Mouse (Mus musculus): Measurements from ENCODE around the gene Ttc38. TPM values are rescaled to one million over a fixed set of nuclear protein-coding genes. Genes with fewer than 3 reads are reported as not detected.
A peak's percentile ranks its signal among the peaks of the same experiment; 100 is the strongest.

Gene Ttc38
- total and polyA plus RNA-seq, 3 experiments: 2.1 to 4.2 TPM; not detected in 1

DNA sequence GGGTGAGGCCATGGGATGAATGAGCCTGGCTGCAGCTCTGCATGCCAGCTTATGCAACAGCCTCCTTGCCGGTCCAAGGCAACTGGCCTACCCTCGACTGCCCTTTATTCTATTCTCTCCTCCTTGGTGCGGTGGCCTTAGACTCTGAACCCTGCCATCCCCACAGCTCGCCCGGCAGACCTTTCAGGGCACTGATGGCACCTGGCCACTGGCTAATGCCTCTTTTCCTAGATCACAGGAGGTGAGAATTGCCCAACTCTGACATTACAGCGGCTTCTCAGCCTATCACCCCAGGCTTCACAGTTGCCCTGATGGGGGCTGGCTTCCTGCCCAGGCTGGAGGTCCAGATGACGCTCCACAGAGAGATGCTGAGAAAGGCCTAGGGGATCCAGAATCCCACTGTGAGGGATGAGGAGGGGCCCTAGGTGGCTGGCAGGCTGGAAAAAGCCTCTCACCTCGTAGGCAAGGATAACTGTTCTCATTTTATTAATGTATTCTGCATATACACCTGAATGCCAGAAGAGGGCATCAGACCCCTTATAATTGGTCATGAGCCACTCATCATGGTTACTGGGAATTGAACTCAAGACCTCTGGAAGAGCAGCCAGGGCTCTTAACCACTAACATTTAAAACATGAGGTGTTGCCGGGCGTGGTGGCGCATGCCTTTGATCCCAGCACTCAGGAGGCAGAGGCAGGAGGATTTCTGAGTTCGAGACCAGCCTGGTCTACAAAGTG, 19.7 kb downstream of the Ttc38 start:
- no peaks in the 10 kb centered on the region for H3K36me3 ChIP-seq (ENCODE audit: control insufficient read depth in 1 of 2, insufficient read depth in 2 of 2, low read length in 2 of 2)
- no peaks in the 10 kb centered on the region for H3K79me2 ChIP-seq (ENCODE audit: control insufficient read depth, insufficient read depth, low read length, poor library complexity)
- no peaks in the 10 kb centered on the region for H3K27me3 ChIP-seq (ENCODE audit: control insufficient read depth in 1 of 2, insufficient read depth in 2 of 2, low read length in 2 of 2)
- H3K9ac ChIP-seq (ENCODE audit: control insufficient read depth, low read depth, low read length, poor library complexity, severe bottlenecking): no peak overlapping the region
- H3K4me3 ChIP-seq (ENCODE audit: control insufficient read depth in 1 of 2, insufficient read depth in 1 of 2, low read depth in 2 of 2, low read length in 2 of 2): no peak overlapping the region
- peak; percentile 38 for DNase-seq (ENCODE audit: low read depth, low spot score)
- TF ChIP-seq CTCF (IDR thresholded peaks at IDR 0.05 in 2 of 3, conservative IDR thresholded peaks at IDR 0.05 in 1 of 3; ENCODE audit: control insufficient read depth in 1 of 3, insufficient read depth in 1 of 3, low read depth in 2 of 3, low read length in 3 of 3, poor library complexity in 1 of 3, severe bottlenecking in 1 of 3) (peak in 2 of 3 experiments; percentile 41 to 57; a peak in 3 of 6 replicates), ZKSCAN1 (IDR thresholded peaks at IDR 0.05; ENCODE audit: low read depth, low read length) (no peak), RAD21 (IDR thresholded peaks at IDR 0.05; ENCODE audit: low read depth, low read length) (peak; percentile 57), ZC3H11A (IDR thresholded peaks at IDR 0.05; ENCODE audit: low read depth, low read length) (peak; percentile 37), SMC3 (IDR thresholded peaks at IDR 0.05; ENCODE audit: low read depth, low read length) (peak; percentile 38), ELF1 (IDR thresholded peaks at IDR 0.05; ENCODE audit: low read depth, low read length) (no peak)
- no peaks in the 10 kb centered on the region for H3K4me1 ChIP-seq (ENCODE audit: control insufficient read depth in 1 of 2, insufficient read depth in 2 of 2, low read length in 2 of 2)
- H3K27ac ChIP-seq (ENCODE audit: control insufficient read depth, low read depth, low read length): no peak overlapping the region
- no peaks in the 10 kb centered on the region for H3K9me3 ChIP-seq (replicated peaks; ENCODE audit: insufficient read depth, low read length)

DNA sequence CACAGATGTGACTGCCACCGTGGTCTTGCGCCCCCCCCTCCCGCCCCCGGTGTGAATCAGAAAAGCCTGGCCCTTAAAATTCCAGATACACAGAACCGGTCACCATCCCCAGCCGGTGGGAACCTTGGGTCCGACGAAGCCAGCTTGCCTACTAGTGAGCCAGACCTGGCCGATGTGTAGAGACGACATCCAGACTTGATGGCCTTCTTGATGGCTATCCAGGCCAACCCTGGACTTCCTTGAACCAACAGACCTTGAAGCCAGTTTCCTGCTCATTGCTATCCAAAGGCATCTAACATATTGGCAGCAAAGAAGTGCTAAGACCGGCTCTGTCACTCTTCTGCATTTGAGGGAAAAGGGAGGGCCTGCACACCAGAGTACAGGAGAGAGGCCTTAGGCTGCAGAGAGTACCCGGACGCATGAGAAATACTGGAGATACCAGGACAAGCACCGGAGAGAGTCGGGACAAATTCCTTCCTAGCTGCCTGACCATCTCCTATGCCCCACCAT, 26.9 kb downstream of the Ttc38 start:
- peaks cover 0 to 7% of the 10 kb centered on the region in 2 experiments; a peak in 1 of 4 replicates for H3K4me1 ChIP-seq (ENCODE audit: control insufficient read depth in 1 of 2, insufficient read depth in 2 of 2, low read length in 2 of 2)
- no peak for TF ChIP-seq MYC (IDR thresholded peaks at IDR 0.05; ENCODE audit: low read depth, low read length)
- TF ChIP-seq TCF12 (IDR thresholded peaks at IDR 0.05; ENCODE audit: low read depth, low read length): no peak
- no peak for TF ChIP-seq CTCF (IDR thresholded peaks at IDR 0.05 in 2 of 3, conservative IDR thresholded peaks at IDR 0.05 in 1 of 3; ENCODE audit: control insufficient read depth in 1 of 3, insufficient read depth in 1 of 3, low read depth in 2 of 3, low read length in 3 of 3, poor library complexity in 1 of 3, severe bottlenecking in 1 of 3)
- no peak for TF ChIP-seq TBP (IDR thresholded peaks at IDR 0.05; ENCODE audit: low read depth, low read length)
- TF ChIP-seq JUND (IDR thresholded peaks at IDR 0.05; ENCODE audit: low read depth, low read length): no peak
- TF ChIP-seq CHD2 (IDR thresholded peaks at IDR 0.05; ENCODE audit: low read length): no peak
- H3K79me2 ChIP-seq (ENCODE audit: control insufficient read depth, insufficient read depth, low read length, poor library complexity): peaks cover 18% of the 10 kb centered on the region
- no peaks in the 10 kb centered on the region for H3K9me3 ChIP-seq (replicated peaks; ENCODE audit: insufficient read depth, low read length)
- H3K27ac ChIP-seq (ENCODE audit: control insufficient read depth, low read depth, low read length): no peak overlapping the region
- H3K27me3 ChIP-seq (ENCODE audit: control insufficient read depth in 1 of 2, insufficient read depth in 2 of 2, low read length in 2 of 2): no peaks in the 10 kb centered on the region
- peak overlapping the region; percentile 73 to 85 for H3K4me3 ChIP-seq (ENCODE audit: control insufficient read depth in 1 of 2, insufficient read depth in 1 of 2, low read depth in 2 of 2, low read length in 2 of 2)
- H3K9ac ChIP-seq (ENCODE audit: control insufficient read depth, low read depth, low read length, poor library complexity, severe bottlenecking): peak overlapping the region; percentile 79
- no peak for DNase-seq (ENCODE audit: low read depth, low spot score)
- peaks cover 3 to 8% of the 10 kb centered on the region in 2 experiments; a peak in 3 of 4 replicates for H3K36me3 ChIP-seq (ENCODE audit: control insufficient read depth in 1 of 2, insufficient read depth in 2 of 2, low read length in 2 of 2)

DNA sequence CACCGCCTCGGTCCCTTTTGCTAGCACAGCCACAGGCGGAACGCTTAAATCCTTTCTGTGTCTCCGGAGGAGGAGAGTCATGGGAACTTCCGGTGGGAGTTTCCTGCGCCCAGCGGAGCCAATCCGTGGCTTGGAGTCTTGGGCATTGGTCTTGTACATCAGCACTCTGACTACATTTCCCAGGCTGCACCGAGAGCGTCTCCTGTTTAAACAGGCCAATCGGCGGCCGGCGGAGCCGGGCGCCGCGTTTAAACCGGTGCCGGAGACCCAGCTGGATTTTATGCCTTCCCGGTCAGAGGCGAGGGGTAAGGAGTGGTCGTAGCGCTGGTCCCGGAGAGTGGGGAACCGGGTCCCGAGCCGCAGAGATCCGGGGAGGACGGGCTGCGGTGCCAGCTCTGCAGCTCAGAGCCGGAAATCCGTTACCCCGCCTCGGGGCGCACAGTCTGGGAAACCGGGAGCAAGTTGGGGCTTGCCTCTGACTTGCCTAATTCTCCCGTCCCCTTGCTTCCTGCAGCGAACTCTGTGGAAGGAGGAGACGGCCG, 27.5 kb downstream of the Ttc38 start, which contains the start of gene Gtse1:
Gene Gtse1 (plus strand): TSS at position 256 of the 542 bp plus-strand sequence.
- Histone ChIP-seq H3K9me3 (replicated peaks; ENCODE audit: insufficient read depth, low read length) (no peaks in the 10 kb centered on the region), H3K36me3 (ENCODE audit: control insufficient read depth in 1 of 2, insufficient read depth in 2 of 2, low read length in 2 of 2) (peaks cover 3 to 8% of the 10 kb centered on the region in 2 experiments; a peak in 3 of 4 replicates), H3K27ac (ENCODE audit: control insufficient read depth, low read depth, low read length) (peak within 1 kb of the TSS; percentile 65), H3K9ac (ENCODE audit: control insufficient read depth, low read depth, low read length, poor library complexity, severe bottlenecking) (peak within 1 kb of the TSS; percentile 97), H3K27me3 (ENCODE audit: control insufficient read depth in 1 of 2, insufficient read depth in 2 of 2, low read length in 2 of 2) (no peaks in the 10 kb centered on the region), H3K4me1 (ENCODE audit: control insufficient read depth in 1 of 2, insufficient read depth in 2 of 2, low read length in 2 of 2) (peaks cover 0 to 7% of the 10 kb centered on the region in 2 experiments; a peak in 1 of 4 replicates), H3K79me2 (ENCODE audit: control insufficient read depth, insufficient read depth, low read length, poor library complexity) (peaks cover 18% of the 10 kb centered on the region), H3K4me3 (ENCODE audit: control insufficient read depth in 1 of 2, insufficient read depth in 1 of 2, low read depth in 2 of 2, low read length in 2 of 2) (peak within 1 kb of the TSS; percentile 73 to 99)
- DNase-seq (ENCODE audit: low read depth, low spot score): peak; percentile 98
- peak; percentile 72 for TF ChIP-seq CHD2 (IDR thresholded peaks at IDR 0.05; ENCODE audit: low read length)
- peak; percentile 93 for TF ChIP-seq TBP (IDR thresholded peaks at IDR 0.05; ENCODE audit: low read depth, low read length)
- no peak for TF ChIP-seq BHLHE40 (IDR thresholded peaks at IDR 0.05; ENCODE audit: borderline replicate concordance, low read depth, low read length)
- peak; percentile 99 for TF ChIP-seq HCFC1 (IDR thresholded peaks at IDR 0.05; ENCODE audit: low read depth, low read length)
- peak; percentile 64; the same call in 1 of the 2 replicates for TF ChIP-seq TCF12 (IDR thresholded peaks at IDR 0.05; ENCODE audit: low read depth, low read length)
- no peak for TF ChIP-seq ZC3H11A (IDR thresholded peaks at IDR 0.05; ENCODE audit: low read depth, low read length)
- TF ChIP-seq MAZ (IDR thresholded peaks at IDR 0.05; ENCODE audit: low read depth, low read length): 0 out of 2 replicates have a peak, but pooled peaks have one; percentile 55
- no peak for TF ChIP-seq GABPA (IDR thresholded peaks at IDR 0.05; ENCODE audit: low read depth, low read length)
- peak; percentile 82 for TF ChIP-seq MYC (IDR thresholded peaks at IDR 0.05; ENCODE audit: low read depth, low read length)
- peak; percentile 87 for TF ChIP-seq NELFE (IDR thresholded peaks at IDR 0.05; ENCODE audit: low read depth, low read length)
- no peak for TF ChIP-seq POLR2AphosphoS5 (IDR thresholded peaks at IDR 0.05; ENCODE audit: borderline replicate concordance, low read depth, low read length)
- peak; percentile 73; the same call in 1 of the 2 replicates for TF ChIP-seq MXI1 (IDR thresholded peaks at IDR 0.05; ENCODE audit: low read depth, low read length)
- no peak for TF ChIP-seq E2F4 (IDR thresholded peaks at IDR 0.05; ENCODE audit: borderline replicate concordance, low read depth, low read length)
- TF ChIP-seq ZNF384 (IDR thresholded peaks at IDR 0.05; ENCODE audit: low read depth, low read length): no peak
- peak; percentile 98 for TF ChIP-seq SIN3A (IDR thresholded peaks at IDR 0.05; ENCODE audit: low read length)
- TF ChIP-seq ZKSCAN1 (IDR thresholded peaks at IDR 0.05; ENCODE audit: low read depth, low read length): no peak
